Mouse (Mus musculus): ENCODE data around the gene Olfr1391.
"Not testable (repeated sequence)": the region's sequence is repeated elsewhere in the genome, so short reads cannot be mapped to it uniquely, and the experiment has no call there.

The Olfr1391 gene

GRCm38 (mm10) chr11:49322442-49322841, at the start of gene Olfr1391:
Olfr1391 (plus strand) TSS chr11:49322742.
- in situ Hi-C loops (cut with MboI; ENCODE audit: unreplicated experiment in 2 of 2), result no loop called here

- in situ Hi-C loops (cut with MboI; ENCODE audit: unreplicated experiment in 2 of 2), result loop anchor here (5.0 kb wide), 2 partner anchors 87 to 157 kb away; partner anchors contain the start of gene Btnl9 (in 2 of the 2)
Measured at GRCm38 (mm10) chr11:49273834-49274519, 48.6 kb upstream of the Olfr1391 start.

- in situ Hi-C loops (cut with MboI; ENCODE audit: unreplicated experiment in 2 of 2), result loop anchor here in 1 of 2 experiments (25.0 kb wide), 1 partner anchor 609 kb away; no protein-coding TSS in a partner anchor
Measured at GRCm38 (mm10) chr11:49278222-49278621, 44.3 kb upstream of the Olfr1391 start, which contains the start of gene Olfr1393. Olfr1393 (plus strand) TSS chr11:49278304.

- in situ Hi-C loops (cut with MboI; ENCODE audit: unreplicated experiment in 2 of 2), result loop anchor here in 1 of 2 experiments (25.0 kb wide), 1 partner anchor 602 kb away; no protein-coding TSS in a partner anchor
Measured at GRCm38 (mm10) chr11:49284982-49285381, 37.6 kb upstream of the Olfr1391 start, which contains the start of gene Olfr1392. Olfr1392 (plus strand) TSS chr11:49285282.

- in situ Hi-C loops (cut with MboI; ENCODE audit: unreplicated experiment in 2 of 2), result loop anchor here in 1 of 2 experiments (25.0 kb wide), 1 partner anchor 600 kb away; no protein-coding TSS in a partner anchor
Measured at GRCm38 (mm10) chr11:49287251-49287650, 35.3 kb upstream of the Olfr1391 start.

- in situ Hi-C loops (cut with MboI; ENCODE audit: unreplicated experiment in 2 of 2), result loop anchor here in 1 of 2 experiments (25.0 kb wide), 1 partner anchor 595 kb away; no protein-coding TSS in a partner anchor
Measured at GRCm38 (mm10) chr11:49292777-49293176, 29.8 kb upstream of the Olfr1391 start.

- in situ Hi-C loops (cut with MboI; ENCODE audit: unreplicated experiment in 2 of 2), result no loop called here
Measured at GRCm38 (mm10) chr11:49304441-49304840, 18.1 kb upstream of the Olfr1391 start, which contains the start of gene Olfr10. Olfr10 (plus strand) TSS chr11:49304741.

GRCm38 (mm10) chr11:49308547-49308946, 14.0 kb upstream of the Olfr1391 start:
- in situ Hi-C loops (cut with MboI; ENCODE audit: unreplicated experiment in 2 of 2), result not testable (repeated sequence)

GRCm38 (mm10) chr11:49326726-49327125, 4.2 kb downstream of the Olfr1391 start:
- in situ Hi-C loops (cut with MboI; ENCODE audit: unreplicated experiment in 2 of 2), result no loop called here

- in situ Hi-C loops (cut with MboI; ENCODE audit: unreplicated experiment in 2 of 2), result no loop called here
Measured at GRCm38 (mm10) chr11:49329686-49330085, 7.1 kb downstream of the Olfr1391 start.

- in situ Hi-C loops (cut with MboI; ENCODE audit: unreplicated experiment in 2 of 2), result no loop called here
Measured at GRCm38 (mm10) chr11:49334888-49335287, 12.3 kb downstream of the Olfr1391 start, which contains the start of gene Olfr1390. Olfr1390 (plus strand) TSS chr11:49335188.

- in situ Hi-C loops (cut with MboI; ENCODE audit: unreplicated experiment in 2 of 2), result no loop called here
Measured at GRCm38 (mm10) chr11:49337150-49337832, 14.7 kb downstream of the Olfr1391 start.

Measured in v-Abl transformed pro-B cells (cell line).